ENCODE assay signal across 8 mouse cellular contexts in the genomic region with DNA sequence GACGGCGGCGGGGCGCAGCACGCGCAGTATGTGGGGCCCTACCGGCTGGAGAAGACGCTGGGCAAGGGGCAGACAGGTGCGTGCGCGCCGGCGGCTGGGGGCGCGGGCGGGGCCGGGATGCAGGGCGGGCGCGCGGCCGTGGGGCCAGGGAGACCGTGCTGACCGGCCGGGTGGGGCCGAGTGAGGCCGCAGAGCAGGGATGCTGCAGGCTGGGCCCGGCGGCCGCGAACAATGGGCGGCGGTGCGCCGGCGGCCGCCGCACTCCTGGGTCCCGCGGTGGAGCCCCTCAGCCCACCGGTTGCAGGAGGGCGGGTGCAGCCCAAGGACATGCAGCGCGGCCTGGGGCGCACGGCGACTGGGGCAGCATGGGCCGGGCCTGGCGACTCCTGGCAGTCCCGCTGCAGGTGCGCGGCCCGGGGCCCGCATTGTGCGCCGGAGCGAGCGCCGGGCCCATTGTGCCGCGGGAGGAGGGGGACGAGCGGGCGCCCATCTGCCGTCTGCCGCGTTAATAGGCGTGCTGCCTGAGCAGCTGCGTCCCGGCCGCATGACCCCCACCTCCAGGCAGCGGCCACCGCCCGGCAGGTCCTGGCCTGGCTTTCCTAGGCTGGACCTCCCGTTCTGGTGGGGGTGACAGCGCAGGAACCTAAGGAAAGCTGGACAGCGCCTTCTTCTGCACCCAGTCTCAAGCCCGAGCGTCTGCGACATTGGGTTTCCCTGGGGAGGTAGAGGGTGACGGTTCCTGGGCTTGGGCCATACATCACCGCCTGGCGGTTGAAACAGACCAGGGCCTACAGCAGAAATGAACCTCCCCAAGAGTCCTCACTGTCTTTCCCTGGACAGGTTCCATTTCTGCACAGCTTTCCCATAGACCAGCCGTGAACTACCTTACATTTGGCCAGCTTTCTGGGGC. TPM values are rescaled to one million over a fixed set of nuclear protein-coding genes. Genes with fewer than 3 reads are reported as not detected.
DNase-seq lines count a peak whose midpoint lies in the region; ATAC-seq and TF ChIP-seq lines count a peak whose summit lies in the region.

No protein-coding gene starts in this region.

- peak overlapping the region; percentile 38; the same call in 1 of the 2 replicates for H3K9ac ChIP-seq in limb, embryonic 14.5 days (ENCODE audit: low read depth, low read length, severe bottlenecking)

- peak; percentile 28 for ATAC-seq in limb, embryonic 14.5 days (ENCODE audit: low FRiP score, low read depth)

- no peak for TF ChIP-seq POLR2A in limb, embryonic 14.5 days (IDR thresholded peaks at IDR 0.05; ENCODE audit: borderline replicate concordance, extremely low read depth, insufficient read depth, insufficient read length)

- peak overlapping the region; percentile 68 for H3K4me3 ChIP-seq in gastrocnemius, adult 2 months
- H3K4me3 ChIP-seq in limb, embryonic 14.5 days (replicated peaks; ENCODE audit: low read length), result peak overlapping the region; percentile 43

- H3K4me2 ChIP-seq in limb, embryonic 14.5 days (replicated peaks; ENCODE audit: low read depth, low read length, severe bottlenecking), result peak overlapping the region; percentile 87

- H3K36me3 ChIP-seq in limb, embryonic 14.5 days (ENCODE audit: control insufficient read depth, insufficient read depth, low read length), result no peaks in the 10 kb centered on the region

- H3K9me3 ChIP-seq in limb, embryonic 14.5 days (ENCODE audit: control insufficient read depth, low read length), result no peaks in the 10 kb centered on the region

- peaks cover 58% of the 10 kb centered on the region for H3K27me3 ChIP-seq in limb, embryonic 14.5 days (ENCODE audit: control insufficient read depth, insufficient read depth, low read length)

- H3K4me1 ChIP-seq in limb, embryonic 14.5 days (ENCODE audit: control insufficient read depth, insufficient read depth, low read length), result no peaks in the 10 kb centered on the region; the same call in 1 of the 2 replicates

- intact Hi-C loops in gastrocnemius, adult 2 months (cut with DNase I), result no loop called here
- intact Hi-C loops in gastrocnemius, postnatal 14 days (cut with DNase I; ENCODE audit: low total_unique reads), result no loop called here
- intact Hi-C loops in heart, postnatal 10 days (cut with DNase I), result no loop called here

- WGBS in limb, embryonic 14.5 days, result 1% methylated on average over 40 of the region's 84 CpGs

- TF ChIP-seq CTCF in gastrocnemius, adult 2 months (IDR thresholded peaks at IDR 0.05), result no peak

- no peak overlapping the region for H3K27ac ChIP-seq in gastrocnemius, adult 2 months
- H3K27ac ChIP-seq in limb, embryonic 14.5 days (replicated peaks; ENCODE audit: low read depth, low read length), result no peak overlapping the region

- DNase-seq in gastrocnemius, adult 2 months, result peak; percentile 32
- no peak for DNase-seq in gastrocnemius, postnatal 14 days
- DNase-seq in ES-CJ7 (ENCODE audit: low read depth, low spot score), result peak; percentile 42
- DNase-seq in cerebellum, postnatal 36 days, result peak; percentile 64 to 69
- peak; percentile 5 to 10 for DNase-seq in heart, postnatal 10 days
- DNase-seq in limb, embryonic 14.5 days (ENCODE audit: low spot score), result no peak
- DNase-seq in retina, embryonic 14.5 days (ENCODE audit: low spot score), result peak; percentile 72
- DNase-seq in urinary bladder, adult 2 months (ENCODE audit: low spot score), result no peak

RNA-seq across cellular contexts. Expression of gene Brsk2, which starts 0.8 kb away (rescaled TPM):
- under 1 TPM; 0.25 to 0.38 TPM for total RNA-seq in gastrocnemius, adult 2 months (2021)
- under 1 TPM; 0.35 to 0.58 TPM for total RNA-seq in gastrocnemius, postnatal 14 days (2021)
- under 1 TPM; 0.29 to 0.50 TPM for total RNA-seq in heart, postnatal 10 days (2021)
- 0.47 and 0.78 TPM in 2 replicates for polyA plus RNA-seq in limb, embryonic 14.5 days (2012; rRNA removed)
- 0.66 and 0.68 TPM in 2 replicates for polyA plus RNA-seq in limb, embryonic 14.5 days (2014; fragmentation: Nextera tagmentation; extraction: Ambion mirVana)
- 0.27 and 0.34 TPM in 2 replicates for polyA plus RNA-seq in urinary bladder, adult 2 months (2012; rRNA removed)

RNA-seq across cellular contexts. Expression of gene Tollip, which starts 32.1 kb away (rescaled TPM):
- total RNA-seq in gastrocnemius, adult 2 months (2021), result 10 to 100 TPM; 31.8 to 33.0 TPM
- 10 to 100 TPM; 24.7 to 25.6 TPM for total RNA-seq in gastrocnemius, postnatal 14 days (2021)
- total RNA-seq in heart, postnatal 10 days (2021), result 10 to 100 TPM; 47.2 to 47.7 TPM
- polyA plus RNA-seq in limb, embryonic 14.5 days (2012; rRNA removed), result 46.0 and 55.8 TPM in 2 replicates
- 41.3 and 46.3 TPM in 2 replicates for polyA plus RNA-seq in limb, embryonic 14.5 days (2014; fragmentation: Nextera tagmentation; extraction: Ambion mirVana)
- 47.1 and 47.7 TPM in 2 replicates for polyA plus RNA-seq in urinary bladder, adult 2 months (2012; rRNA removed)

Comparison
In these comparisons a context has a peak if more than half of its experiments do, and no peak if none do; other contexts are left out.
1. DNase-seq: peak in gastrocnemius, adult 2 months (single experiment), ES-CJ7 (single experiment), cerebellum, postnatal 36 days (2 of 2), heart, postnatal 10 days (2 of 2) and retina, embryonic 14.5 days (single experiment); none in gastrocnemius, postnatal 14 days (single experiment), limb, embryonic 14.5 days (single experiment) and urinary bladder, adult 2 months (single experiment).